Mouse (Mus musculus) heart, adult 2 months (tissue): Measurements from ENCODE around the gene Coro6.

Experiments used
- CTCF ChIP-seq: fragments of 200-600 bp; IDR thresholded peaks from 2 replicates; pipeline ENCODE4 v1.8.1; 2022; ENCODE audit warnings: antibody characterized with exemption, mild to moderate bottlenecking, moderate library complexity
- EP300 ChIP-seq: fragments of 200-500 bp; IDR thresholded peaks from 2 replicates; pipeline ENCODE4 v1.6.1; 2011; ENCODE audit warnings: low read depth, low read length, control low read depth; ENCODE audit not compliant: insufficient read depth
- POLR2A ChIP-seq: fragments of 200-500 bp; IDR thresholded peaks from 2 replicates; pipeline ENCODE4 v1.6.1; 2011; ENCODE audit warnings: mild to moderate bottlenecking, low read depth, low read length, control low read depth; ENCODE audit not compliant: insufficient read depth

- TF ChIP-seq CTCF: no peak
- no peak for TF ChIP-seq POLR2A
- TF ChIP-seq EP300: no peak
Observed at GRCm38 (mm10) chr11:77506273-77506672, 44.1 kb downstream of the Coro6 start.
